ENCODE assay signal across 23 mouse cellular contexts in the genomic region with DNA sequence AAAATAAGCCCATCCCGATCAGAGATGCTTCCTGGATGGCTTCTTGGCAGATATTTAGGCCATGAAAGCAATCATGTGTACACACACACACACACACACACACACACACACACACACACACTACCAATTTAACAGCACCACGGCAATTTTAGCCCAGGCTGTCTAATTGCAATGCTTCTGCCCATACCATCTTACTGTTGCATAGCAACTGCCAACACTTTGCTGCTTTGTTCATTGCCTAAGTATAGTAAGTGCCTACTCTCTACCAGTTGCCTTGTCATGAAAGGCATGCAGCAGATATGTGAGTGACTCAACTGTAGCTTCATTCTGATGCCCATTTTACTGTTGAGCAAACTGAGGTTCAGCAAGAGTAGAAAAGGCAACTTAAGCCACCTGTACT.
A peak's percentile ranks its signal among the peaks of the same experiment; 100 is the strongest.
DNase-seq lines count a peak whose midpoint lies in the region; ATAC-seq lines count a peak whose summit lies in the region.
"Had no signal": no experiment of that assay in that cellular context is flagged by ENCODE, and none has a peak within 500 bp of the region (broad histone marks: within the 10 kb centered on the region; RNA-seq: fewer than 3 reads in every experiment).

No protein-coding gene starts in this region.

- H3K4me2 ChIP-seq in midbrain, embryonic 11.5 days, result no peak overlapping the region
- H3K4me2 ChIP-seq: embryonic facial prominence, embryonic 13.5 days; forebrain, embryonic 13.5 days; heart, embryonic 11.5 days; heart, embryonic 15.5 days; hindbrain, embryonic 14.5 days; intestine, embryonic 15.5 days had no signal

- H3K4me3 ChIP-seq in midbrain, embryonic 11.5 days (ENCODE audit: low read depth, low read length), result no peak overlapping the region
- no peak overlapping the region for H3K4me3 ChIP-seq in midbrain, embryonic 10.5 days
- H3K4me3 ChIP-seq: embryonic facial prominence, embryonic 13.5 days; forebrain, embryonic 13.5 days; heart, adult 2 months; heart, embryonic 15.5 days; hindbrain, embryonic 10.5 days; intestine, embryonic 15.5 days had no signal

- no peaks in the 10 kb centered on the region for H3K4me1 ChIP-seq in midbrain, embryonic 11.5 days (ENCODE audit: control insufficient read depth, insufficient read depth, low read length)
- H3K4me1 ChIP-seq in midbrain, embryonic 10.5 days, result no peaks in the 10 kb centered on the region
- H3K4me1 ChIP-seq: embryonic facial prominence, embryonic 13.5 days; forebrain, embryonic 13.5 days; hindbrain, embryonic 10.5 days; intestine, embryonic 15.5 days had no signal

- no peak overlapping the region for H3K27ac ChIP-seq in midbrain, embryonic 11.5 days (ENCODE audit: low read depth, low read length)
- H3K27ac ChIP-seq in midbrain, embryonic 10.5 days (replicated peaks), result no peak overlapping the region
- H3K27ac ChIP-seq: embryonic facial prominence, embryonic 13.5 days; forebrain, embryonic 13.5 days; heart, adult 2 months; heart, embryonic 15.5 days; hindbrain, embryonic 10.5 days; hindbrain, embryonic 14.5 days; intestine, embryonic 15.5 days had no signal

- H3K27me3 ChIP-seq in midbrain, embryonic 11.5 days (ENCODE audit: control insufficient read depth, insufficient read depth, low read length), result no peaks in the 10 kb centered on the region
- H3K27me3 ChIP-seq in midbrain, embryonic 10.5 days (ENCODE audit: low read depth, poor library complexity, severe bottlenecking), result no peaks in the 10 kb centered on the region
- H3K27me3 ChIP-seq: embryonic facial prominence, embryonic 13.5 days; forebrain, embryonic 13.5 days; heart, embryonic 15.5 days; intestine, embryonic 15.5 days had no signal

- no peaks in the 10 kb centered on the region for H3K36me3 ChIP-seq in midbrain, embryonic 11.5 days (ENCODE audit: control insufficient read depth, insufficient read depth, low read length)
- H3K36me3 ChIP-seq in midbrain, embryonic 10.5 days, result no peaks in the 10 kb centered on the region
- H3K36me3 ChIP-seq: embryonic facial prominence, embryonic 13.5 days; heart, embryonic 15.5 days; hindbrain, embryonic 10.5 days; intestine, embryonic 15.5 days had no signal

- no peak for ATAC-seq in midbrain, embryonic 11.5 days (ENCODE audit: low FRiP score)
- ATAC-seq: forebrain, embryonic 13.5 days; intestine, embryonic 15.5 days; Patski had no signal

- WGBS in midbrain, embryonic 11.5 days, result 84% methylated on average over 2 of the region's 2 CpGs
- 88% methylated on average over 2 of the region's 2 CpGs for WGBS in midbrain, embryonic 10.5 days

- no peaks in the 10 kb centered on the region for H3K9me3 ChIP-seq in midbrain, embryonic 11.5 days (ENCODE audit: control insufficient read depth, low read length)
- H3K9me3 ChIP-seq in midbrain, embryonic 10.5 days (replicated peaks), result no peaks in the 10 kb centered on the region
- H3K9me3 ChIP-seq: embryonic facial prominence, embryonic 13.5 days; heart, embryonic 15.5 days; hindbrain, embryonic 10.5 days; intestine, embryonic 15.5 days had no signal

- DNase-seq in frontal cortex, adult 2 months (ENCODE audit: extremely low spot score in 1 of 2, low spot score in 1 of 2), result peak; percentile 22 to 30
- DNase-seq in frontal cortex, postnatal 14 days (ENCODE audit: low spot score in 2 of 2), result no peak
- DNase-seq in midbrain, embryonic 11.5 days (ENCODE audit: low spot score, missing footprints), result peak; percentile 53
- DNase-seq in midbrain, embryonic 10.5 days (ENCODE audit: low spot score), result no peak
- peak; percentile 31 for DNase-seq in R1 (ENCODE audit: low read depth, low spot score)
- DNase-seq in frontal cortex, postnatal 36 days (ENCODE audit: low spot score in 2 of 2), result peak; percentile 3 to 26
- no peak for DNase-seq in thymus, postnatal 36 days
- no peak for DNase-seq in adrenal gland, adult (ENCODE audit: inconsistent age in 2 of 2, low spot score in 1 of 2)
- DNase-seq: adrenal gland, postnatal 10 days; cerebellum, adult 11-12 months; cerebellum, adult 9-10 months; cerebellum, postnatal 25 days; gastrocnemius, postnatal 10 days; heart, adult 2 months; heart, postnatal 14 days had no signal

- no peak overlapping the region for H3K9ac ChIP-seq in midbrain, embryonic 11.5 days (ENCODE audit: low read length)
- H3K9ac ChIP-seq: embryonic facial prominence, embryonic 13.5 days; forebrain, embryonic 13.5 days; heart, embryonic 15.5 days; hindbrain, embryonic 14.5 days; intestine, embryonic 15.5 days had no signal

Comparison
In these comparisons a context has a peak if more than half of its experiments do, and no peak if none do; other contexts are left out.
1. DNase-seq: peak in frontal cortex, adult 2 months (2 of 2), midbrain, embryonic 11.5 days (single experiment), R1 (single experiment) and frontal cortex, postnatal 36 days (2 of 2); none in frontal cortex, postnatal 14 days (0 of 2), midbrain, embryonic 10.5 days (single experiment), thymus, postnatal 36 days (0 of 2) and adrenal gland, adult (0 of 2).